Mouse (Mus musculus): Measurements from ENCODE around the gene Xaf1. TPM values are rescaled to one million over a fixed set of nuclear protein-coding genes. Genes with fewer than 3 reads are reported as not detected.

Gene Xaf1
- 4.1 and 6.7 TPM in 2 replicates for polyA plus RNA-seq (2012; rRNA removed)

DNA sequence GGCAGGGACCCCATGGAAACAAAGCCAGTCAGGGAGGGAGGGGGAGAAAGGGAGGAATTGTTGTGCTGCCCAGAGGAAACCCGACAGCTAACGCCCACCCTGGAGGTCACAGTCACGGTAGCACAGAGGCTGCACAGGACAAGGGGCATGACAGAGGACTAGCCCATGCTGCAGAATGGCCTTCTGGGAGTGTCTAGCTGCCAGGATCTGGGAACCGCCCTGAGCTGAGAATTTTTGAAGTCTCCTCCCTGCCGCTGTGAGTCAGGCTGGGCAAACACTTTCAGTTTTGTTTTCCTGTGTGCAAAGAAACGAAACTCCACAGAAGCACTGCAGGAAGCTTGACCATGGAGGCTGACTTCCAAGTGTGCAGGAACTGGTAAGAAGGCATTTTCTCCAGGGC is at the start of gene Xaf1:
Gene Xaf1 (plus strand): TSS at position 296 of the 400 bp plus-strand sequence.

DNA sequence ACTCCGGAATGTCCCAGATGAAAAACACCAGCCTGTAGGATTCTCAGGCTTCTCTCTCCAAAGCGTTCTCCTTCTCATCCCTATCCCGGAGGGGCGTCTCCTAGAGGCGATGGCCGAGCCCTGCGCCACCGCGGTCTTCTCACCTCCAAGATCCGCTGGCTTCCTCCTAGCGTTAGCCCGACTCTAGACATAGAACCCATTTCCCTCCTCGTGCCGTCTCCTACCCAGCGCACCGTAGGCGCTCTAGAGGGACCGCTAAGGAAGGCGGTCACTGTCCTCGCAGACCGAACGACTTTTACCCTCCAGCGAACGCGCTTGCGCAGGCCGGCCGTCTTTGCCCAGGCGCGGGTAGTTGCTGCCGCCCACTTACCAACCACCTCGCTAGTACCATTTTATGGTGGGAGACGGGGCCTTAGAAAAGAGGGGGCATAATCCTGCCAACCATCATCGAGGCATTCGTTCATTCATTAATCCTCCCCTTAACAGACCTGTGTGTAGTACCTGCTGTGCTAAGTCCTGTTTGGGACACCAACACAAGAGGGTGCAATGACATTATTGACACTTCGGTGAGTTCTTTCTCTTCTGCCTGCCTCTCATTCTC is 34.4 kb upstream of the Xaf1 start, which contains the start of gene Slc13a5:
Gene Slc13a5 (minus strand): TSS at position 263 of the 601 bp plus-strand sequence.

DNA sequence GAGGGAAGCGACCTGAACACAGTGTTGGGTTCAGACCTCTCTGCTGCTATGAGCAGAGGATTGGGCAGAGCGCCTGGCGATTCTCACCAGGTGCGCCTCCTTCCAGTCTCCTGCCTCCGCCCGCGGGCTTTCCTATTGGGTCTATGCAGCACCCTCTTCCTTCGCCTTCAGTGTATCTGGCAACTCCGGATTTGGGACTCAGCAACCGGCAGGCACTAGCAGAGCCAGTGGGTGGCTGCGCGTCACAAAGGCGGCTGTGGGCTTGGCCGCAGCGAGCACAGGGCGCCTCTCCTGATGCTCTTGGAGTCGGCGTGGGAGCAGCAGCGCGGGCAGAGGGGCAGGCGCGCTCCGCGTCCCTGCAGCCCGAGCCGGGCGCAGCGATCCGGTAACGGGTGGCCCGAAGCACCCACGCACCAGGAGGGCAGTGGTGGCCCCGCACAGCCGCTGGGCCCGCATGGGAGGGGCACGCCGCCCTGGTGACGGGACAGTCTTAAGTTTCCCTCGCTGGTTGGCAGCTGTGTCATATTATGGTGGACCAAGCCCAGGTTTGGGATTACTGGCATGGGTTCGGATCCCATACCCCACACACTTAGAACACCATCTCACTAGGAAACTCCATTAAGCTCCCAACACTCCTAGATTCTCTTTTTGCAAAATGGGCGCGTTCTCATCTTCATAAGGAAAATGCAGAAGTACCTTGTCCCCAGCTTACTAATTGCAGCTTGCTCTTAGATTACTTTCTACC is 12.9 kb downstream of the Xaf1 start, which contains the start of gene Fbxo39:
Gene Fbxo39 (plus strand): TSS at position 294 of the 745 bp plus-strand sequence.

DNA sequence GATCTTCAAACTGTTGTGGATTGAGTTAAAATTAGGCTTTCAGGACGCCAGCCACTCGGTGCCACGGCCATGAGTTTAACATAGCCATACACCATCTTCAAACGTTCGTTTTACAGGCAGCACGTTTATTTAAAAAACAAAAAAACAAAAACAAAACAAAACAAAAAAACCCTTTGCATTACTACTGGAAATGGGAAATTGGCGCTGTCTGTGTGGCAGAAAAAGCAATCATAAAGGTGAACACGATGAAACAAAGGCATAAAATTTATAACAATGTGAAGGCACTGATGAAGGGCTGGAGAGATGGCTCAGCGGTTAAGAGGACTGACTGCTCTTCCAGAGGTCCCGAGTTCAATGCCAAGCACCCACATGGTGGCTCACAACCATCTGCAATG is 60.9 kb downstream of the Xaf1 start, which contains the start of gene Tekt1:
Gene Tekt1 (minus strand): TSS at position 96 of the 395 bp plus-strand sequence.

Other genes with a start within 250 kb of the Xaf1 start
- gene Pitpnm3, start 165.9 kb upstream of the Xaf1 start, polyA plus RNA-seq (2012; rRNA removed): 17.0 and 18.0 TPM in 2 replicates
- gene Gm43951, start 94.8 kb upstream of the Xaf1 start, polyA plus RNA-seq (2012; rRNA removed): 5.9 and 6.8 TPM in 2 replicates
- 34.7 and 37.4 TPM in 2 replicates for gene 4933427D14Rik, start 94.2 kb upstream of the Xaf1 start, polyA plus RNA-seq (2012; rRNA removed)
- gene Txndc17, start 94.1 kb upstream of the Xaf1 start, polyA plus RNA-seq (2012; rRNA removed): 96.2 and 97.3 TPM in 2 replicates
- 42.3 and 44.2 TPM in 2 replicates for gene Med31, start 86.0 kb upstream of the Xaf1 start, polyA plus RNA-seq (2012; rRNA removed)
- 3.8 and 4.1 TPM in 2 replicates for gene Slc13a5, start 34.4 kb upstream of the Xaf1 start, polyA plus RNA-seq (2012; rRNA removed)
- not detected in 2 replicates for gene Fbxo39, start 12.8 kb downstream of the Xaf1 start, polyA plus RNA-seq (2012; rRNA removed)
- 3.8 and 4.3 TPM in 2 replicates for gene Tekt1, start 60.8 kb downstream of the Xaf1 start, polyA plus RNA-seq (2012; rRNA removed)
- gene Smtnl2, start 110.1 kb downstream of the Xaf1 start, polyA plus RNA-seq (2012; rRNA removed): 4.7 and 5.5 TPM in 2 replicates
- gene Ggt6, start 133.9 kb downstream of the Xaf1 start, polyA plus RNA-seq (2012; rRNA removed): not detected in 2 replicates
- 63.5 and 64.5 TPM in 2 replicates for gene Mybbp1a, start 139.7 kb downstream of the Xaf1 start, polyA plus RNA-seq (2012; rRNA removed)
- 42.7 and 57.9 TPM in 2 replicates for gene Spns2, start 188.3 kb downstream of the Xaf1 start, polyA plus RNA-seq (2012; rRNA removed)
- gene Spns3, start 248.9 kb downstream of the Xaf1 start, polyA plus RNA-seq (2012; rRNA removed): 0.12 and 0.16 TPM in 2 replicates

Measured in central nervous system, embryonic 18 days (tissue).